Mouse (Mus musculus) hindbrain, embryonic 11.5 days (tissue): ENCODE data around the gene Ccr3. TPM values are rescaled to one million over a fixed set of nuclear protein-coding genes. Genes with fewer than 3 reads are reported as not detected.
"Not testable (repeated sequence)": the region's sequence is repeated elsewhere in the genome, so short reads cannot be mapped to it uniquely, and the experiment has no call there.

ENCODE experiments used
- ATAC-seq: fragments of 200-750 bp; cut with Nextera tagmentation; 2 replicates; pipeline ENCODE4 v1.8.0; 2017; ENCODE audit warnings: mild to moderate bottlenecking, moderate TSS enrichment, moderate library complexity; ENCODE audit not compliant: low FRiP score
- DNase-seq: peaks from one replicate; pipeline ENCODE4 v3.0.0-alpha.2; 2015; ENCODE audit warnings: low spot score
- H3K27ac ChIP-seq: fragments of 300-500 bp; sonication (generic); 2 replicates; pipeline ENCODE4 v1.5.1; 2014; ENCODE audit warnings: mild to moderate bottlenecking, low read depth, low read length
- H3K27me3 ChIP-seq: fragments of 300-500 bp; sonication (generic); 2 replicates; pipeline ENCODE4 v1.6.1; 2014; ENCODE audit warnings: mild to moderate bottlenecking, low read length, moderate library complexity, mixed read lengths; ENCODE audit not compliant: control insufficient read depth, insufficient read depth
- H3K36me3 ChIP-seq: fragments of 300-500 bp; sonication (generic); 2 replicates; pipeline ENCODE4 v1.6.1; 2014; ENCODE audit warnings: mild to moderate bottlenecking, low read length, moderate library complexity, mixed read lengths; ENCODE audit not compliant: control insufficient read depth, insufficient read depth
- H3K4me1 ChIP-seq: fragments of 300-500 bp; sonication (generic); replicated peaks from 2 replicates; pipeline ENCODE4 v1.6.1; 2014; ENCODE audit warnings: low read length, mixed read lengths; ENCODE audit not compliant: control insufficient read depth, insufficient read depth
- H3K4me2 ChIP-seq: fragments of 300-500 bp; sonication (generic); replicated peaks from 2 replicates; pipeline ENCODE4 v1.6.1; 2014; ENCODE audit warnings: mild to moderate bottlenecking, low read depth, low read length
- H3K4me3 ChIP-seq: fragments of 300-500 bp; sonication (generic); 2 replicates; pipeline ENCODE4 v1.5.1; 2014; ENCODE audit warnings: low read depth, low read length
- H3K9ac ChIP-seq: fragments of 300-500 bp; sonication (generic); 2 replicates; pipeline ENCODE4 v1.6.1; 2014; ENCODE audit warnings: low read depth, low read length
- H3K9me3 ChIP-seq: fragments of 300-500 bp; sonication (generic); 2 replicates; pipeline ENCODE4 v1.6.1; 2016; ENCODE audit warnings: low read length; ENCODE audit not compliant: control insufficient read depth
- WGBS: fragments of 180-500 bp; shearing (Covaris S2); extraction: QIAGEN DNeasy Blood & Tissue Kit; methylation state at CpG from one replicate; pipeline ENCODE4 v1.1.7; 2014; 5-methylcytosine and 5-hydroxymethylcytosine counted together
- polyA plus RNA-seq: library from polyadenylated mRNA; unstranded; fragments of >200 nt; fragmentation: Nextera tagmentation; extraction: Ambion mirVana; gene quantifications from 2 replicates; pipeline ENCODE4 v1.2.1, GENCODE M21; 2014

The Ccr3 gene
- 0.14 TPM in 1 of 2 replicates, not detected in the other for polyA plus RNA-seq

- ATAC-seq (no peak), DNase-seq (no peak)
- Histone ChIP-seq H3K4me1 (no peaks in the 10 kb centered on the region), H3K4me2 (no peak within 1 kb of the TSS), H3K9ac (no peak within 1 kb of the TSS), H3K27me3 (no peaks in the 10 kb centered on the region), H3K27ac (no peak within 1 kb of the TSS), H3K36me3 (no peaks in the 10 kb centered on the region), H3K9me3 (no peaks in the 10 kb centered on the region), H3K4me3 (no peak within 1 kb of the TSS)
- 87% methylated on average over 1 of the region's 1 CpGs for WGBS
These were observed at the start of gene Ccr3 for GRCm38 (mm10) chr9:124021672-124022071. Gene Ccr3, plus strand, starts transcription at chr9:124021972.

- H3K9me3 ChIP-seq = no peaks in the 10 kb centered on the region
- DNase-seq (no peak), ATAC-seq (no peak)
- no peak overlapping the region for H3K27ac ChIP-seq
- no peaks in the 10 kb centered on the region for H3K4me1 ChIP-seq
- no peak overlapping the region for H3K4me2 ChIP-seq
- no peaks in the 10 kb centered on the region for H3K36me3 ChIP-seq
- H3K9ac ChIP-seq = no peak overlapping the region
- 75% methylated on average over 2 of the region's 2 CpGs for WGBS
- H3K4me3 ChIP-seq = no peak overlapping the region
- H3K27me3 ChIP-seq = no peaks in the 10 kb centered on the region
These were observed 46.1 kb upstream of the Ccr3 start for GRCm38 (mm10) chr9:123975630-123976029.

- Histone ChIP-seq H3K9ac (no peak overlapping the region), H3K4me1 (no peaks in the 10 kb centered on the region), H3K27ac (no peak overlapping the region), H3K4me3 (no peak overlapping the region), H3K4me2 (no peak overlapping the region), H3K27me3 (no peaks in the 10 kb centered on the region), H3K36me3 (no peaks in the 10 kb centered on the region), H3K9me3 (no peaks in the 10 kb centered on the region)
- DNase-seq (no peak), ATAC-seq (no peak)
- WGBS = 82% methylated on average over 9 of the region's 9 CpGs
These were observed 44.7 kb upstream of the Ccr3 start for GRCm38 (mm10) chr9:123976876-123977663.

DNA sequence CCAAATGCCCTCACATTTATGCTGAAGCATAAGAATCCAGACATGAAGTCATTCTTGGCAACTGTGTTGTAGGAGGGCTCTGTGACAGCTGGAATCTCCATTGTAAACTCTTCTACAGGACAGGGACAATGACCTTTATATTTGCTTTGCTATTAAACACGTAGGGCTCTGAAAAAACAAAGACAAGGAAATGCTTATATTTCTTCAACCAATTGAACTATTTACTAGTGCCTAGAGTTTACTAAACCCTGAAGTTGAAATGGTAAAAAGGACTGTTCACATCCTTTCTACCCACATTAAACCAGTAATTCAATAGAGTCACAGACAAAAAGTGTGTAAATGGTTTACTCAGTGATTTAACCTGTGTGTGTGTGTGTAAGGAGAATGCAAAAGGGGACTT lies 43.5 kb upstream of the Ccr3 start, which contains the start of gene Ccr1l1:
TSS of gene Ccr1l1 (minus strand) at position 101 of the 400 bp plus-strand sequence.
- no peaks in the 10 kb centered on the region for H3K36me3 ChIP-seq
- no peaks in the 10 kb centered on the region for H3K4me1 ChIP-seq
- no peak within 1 kb of the TSS for H3K4me3 ChIP-seq
- H3K27me3 ChIP-seq = no peaks in the 10 kb centered on the region
- H3K27ac ChIP-seq = no peak within 1 kb of the TSS
- ATAC-seq (no peak), DNase-seq (no peak)
- 79% methylated on average over 1 of the region's 1 CpGs for WGBS
- H3K9ac ChIP-seq = no peak within 1 kb of the TSS
- H3K4me2 ChIP-seq = no peak within 1 kb of the TSS
- no peaks in the 10 kb centered on the region for H3K9me3 ChIP-seq

DNA sequence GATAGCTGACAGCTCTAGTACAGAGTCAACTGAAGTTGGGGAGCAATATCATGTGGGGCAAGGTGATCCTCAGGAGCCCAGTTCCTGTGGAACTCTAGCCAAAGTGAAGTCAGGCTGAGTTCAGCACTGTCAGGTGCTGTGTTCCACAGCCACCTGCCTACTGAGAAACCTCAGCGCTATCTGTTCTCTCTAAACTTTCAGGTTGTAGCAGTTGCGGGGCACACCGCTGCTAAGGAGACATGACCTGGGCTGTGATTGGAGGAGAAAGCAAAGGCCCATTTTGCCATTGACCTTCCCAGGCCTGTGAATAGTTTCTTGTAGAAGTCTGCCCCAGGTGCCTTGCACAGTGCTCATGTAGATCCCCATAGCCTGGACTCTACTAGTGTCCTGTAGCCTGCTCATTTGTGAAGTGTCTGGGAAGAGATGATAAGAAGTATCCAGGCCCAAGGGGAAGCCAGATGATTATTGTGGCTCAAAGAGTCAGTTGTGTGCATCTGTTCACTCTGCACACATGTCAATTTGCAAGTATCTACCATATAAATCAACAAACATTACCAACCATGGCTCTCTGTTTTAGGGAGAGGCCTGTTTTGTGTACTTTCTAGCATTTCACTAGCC lies 40.8 kb upstream of the Ccr3 start:
- not testable (repeated sequence) for H3K4me1 ChIP-seq, H3K9me3 ChIP-seq, H3K4me2 ChIP-seq, DNase-seq, H3K4me3 ChIP-seq, ATAC-seq, H3K27me3 ChIP-seq, H3K9ac ChIP-seq, H3K27ac ChIP-seq, H3K36me3 ChIP-seq
- WGBS = no CpG with 5 or more reads among the region's 3 CpGs

DNA sequence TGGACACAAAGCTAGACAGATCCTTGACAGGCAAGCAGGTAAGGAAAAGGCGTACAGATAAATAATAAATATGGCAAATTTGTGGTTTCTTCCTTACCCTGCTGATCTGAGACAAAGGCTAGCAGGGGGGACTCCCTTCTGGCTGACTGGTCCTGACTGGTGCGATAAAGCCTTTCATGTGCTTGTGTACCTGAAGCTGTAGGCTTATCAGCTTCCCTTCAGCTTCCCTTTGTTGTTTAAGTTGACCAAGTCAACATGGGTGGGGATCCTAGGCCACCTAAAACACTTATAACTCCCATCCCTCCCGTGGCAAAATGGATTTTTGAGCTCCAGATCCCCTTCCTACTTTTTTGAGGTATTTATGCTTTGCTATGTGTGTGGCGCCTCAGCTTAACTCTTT lies 39.9 kb upstream of the Ccr3 start:
- no peak for ATAC-seq
- no peaks in the 10 kb centered on the region for H3K4me1 ChIP-seq
- H3K27ac ChIP-seq = no peak overlapping the region
- WGBS = 73% methylated on average over 4 of the region's 4 CpGs
- no peaks in the 10 kb centered on the region for H3K36me3 ChIP-seq
- H3K4me2 ChIP-seq = no peak overlapping the region
- no peaks in the 10 kb centered on the region for H3K9me3 ChIP-seq
- H3K4me3 ChIP-seq = no peak overlapping the region
- H3K9ac ChIP-seq = no peak overlapping the region
- no peak for DNase-seq
- H3K27me3 ChIP-seq = no peaks in the 10 kb centered on the region

- H3K9me3 ChIP-seq = no peaks in the 10 kb centered on the region
- no peak for DNase-seq
- H3K4me1 ChIP-seq = no peaks in the 10 kb centered on the region
- no peak for ATAC-seq
- no peak overlapping the region for H3K4me3 ChIP-seq
- no peak overlapping the region for H3K4me2 ChIP-seq
- WGBS = 89% methylated on average over 1 of the region's 1 CpGs
- H3K27ac ChIP-seq = no peak overlapping the region
- H3K36me3 ChIP-seq = no peaks in the 10 kb centered on the region
- H3K27me3 ChIP-seq = no peaks in the 10 kb centered on the region
- no peak overlapping the region for H3K9ac ChIP-seq
These were observed 39.1 kb upstream of the Ccr3 start for GRCm38 (mm10) chr9:123982720-123983119.

- Histone ChIP-seq H3K9ac (no peak overlapping the region), H3K4me3 (no peak overlapping the region)
These were observed 36.8 kb upstream of the Ccr3 start for GRCm38 (mm10) chr9:123984943-123985342.

GRCm38 (mm10) chr9:123986217-123986616 lies 35.6 kb upstream of the Ccr3 start:
- DNase-seq (no peak), ATAC-seq (no peak)
- Histone ChIP-seq H3K36me3 (no peaks in the 10 kb centered on the region), H3K4me1 (no peaks in the 10 kb centered on the region), H3K4me3 (no peak overlapping the region), H3K4me2 (no peak overlapping the region), H3K27ac (no peak overlapping the region), H3K9ac (no peak overlapping the region), H3K27me3 (no peaks in the 10 kb centered on the region), H3K9me3 (no peaks in the 10 kb centered on the region)
- WGBS = 85% methylated on average over 2 of the region's 2 CpGs

More at GRCm38 (mm10) chr9:123984943-123985342, 36.8 kb upstream of the Ccr3 start:
- ATAC-seq (no peak), DNase-seq (no peak)
- H3K4me1 ChIP-seq = no peaks in the 10 kb centered on the region
- H3K36me3 ChIP-seq = no peaks in the 10 kb centered on the region
- H3K9me3 ChIP-seq = no peaks in the 10 kb centered on the region
- H3K27me3 ChIP-seq = no peaks in the 10 kb centered on the region
- H3K4me2 ChIP-seq = no peak overlapping the region
- H3K27ac ChIP-seq = no peak overlapping the region
